Mouse (Mus musculus): Measurements from ENCODE around the gene Cnih3. TPM values are rescaled to one million over a fixed set of nuclear protein-coding genes. Genes with fewer than 3 reads are reported as not detected.

Cnih3 gene
- total RNA-seq, 2 experiments from 2014 or later: 51.7 to 55.9 TPM

Other genes starting within 250 kb of the Cnih3 start
- gene Nvl, start 208.4 kb upstream of the Cnih3 start, total RNA-seq (2021): 10 to 100 TPM; 41.0 to 41.1 TPM
- 10 to 100 TPM; 22.7 to 23.1 TPM for gene Cnih4, start 207.9 kb upstream of the Cnih3 start, total RNA-seq (2021)
- 100 to 1,000 TPM; 125 to 128 TPM for gene Wdr26, start 140.6 kb upstream of the Cnih3 start, total RNA-seq (2021)
- under 1 TPM in 1 of 2 experiments, not detected in 1; 0.44 TPM for gene Ccdc121, start 158.8 kb downstream of the Cnih3 start, total RNA-seq (2021)
- 1 to 10 TPM; 1.6 to 2.2 TPM for gene Dnah14, start 223.9 kb downstream of the Cnih3 start, total RNA-seq (2021)

All from left cerebral cortex, postnatal 4 days (tissue).